Mouse (Mus musculus) embryonic fibroblast, embryonic 13.5 days (primary cell): Measurements from ENCODE around the gene Lgr4. TPM values are rescaled to one million over a fixed set of nuclear protein-coding genes. Genes with fewer than 3 reads are reported as not detected.
A peak's percentile ranks its signal among the peaks of the same experiment; 100 is the strongest.

Experiments
- H3K27ac ChIP-seq: 2 replicates; pipeline ENCODE4 v1.5.1; 2012; ENCODE audit warnings: low read length, control low read depth, inconsistent platforms; ENCODE audit not compliant: insufficient read depth
- H3K4me1 ChIP-seq: 2 replicates; pipeline ENCODE4 v1.6.1; 2011; ENCODE audit warnings: low read length; ENCODE audit not compliant: control insufficient read depth, insufficient read depth
- H3K4me3 ChIP-seq: 2 replicates; pipeline ENCODE4 v1.5.1; 2011; ENCODE audit warnings: mild to moderate bottlenecking, control low read depth, low read length; ENCODE audit not compliant: insufficient read depth
- CTCF ChIP-seq: IDR thresholded peaks from 2 replicates; pipeline ENCODE4 v1.5.1; 2011; ENCODE audit warnings: mild to moderate bottlenecking, control low read depth, low read length, moderate library complexity, borderline replicate concordance; ENCODE audit not compliant: insufficient read depth
- POLR2A ChIP-seq: IDR thresholded peaks from 2 replicates; pipeline ENCODE4 v1.6.1; 2011; ENCODE audit warnings: low read depth, mild to moderate bottlenecking, control low read depth, low read length, moderate library complexity
- polyA plus RNA-seq: library from polyadenylated mRNA; stranded (reverse); fragments of >200 nt; gene quantifications from 2 replicates; pipeline ENCODE4 v1.2.4, GENCODE M21; 2011; ENCODE audit warnings: low read depth; ENCODE audit not compliant: missing spikeins, insufficient read length

Lgr4 gene
- polyA plus RNA-seq, 1 experiment, result 40.3 TPM

DNA sequence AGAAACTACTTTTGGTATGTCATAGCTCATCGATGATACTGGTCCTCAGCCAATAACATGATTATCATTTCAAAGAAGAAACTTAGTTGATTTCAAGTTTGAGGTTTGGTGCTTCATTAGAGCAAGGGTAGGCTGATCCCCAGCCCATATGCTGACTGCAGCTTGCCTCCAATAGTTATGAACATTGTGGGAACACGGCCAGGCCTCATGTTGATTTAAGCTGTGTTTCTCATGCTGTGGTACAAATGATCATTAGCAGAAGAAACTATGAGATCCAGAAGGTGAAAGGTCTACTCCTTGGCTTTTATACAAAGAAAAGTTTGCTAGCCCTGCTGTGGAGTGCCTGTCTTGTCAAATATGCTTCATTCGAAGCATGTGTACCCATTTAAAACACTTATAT, 87.7 kb downstream of the Lgr4 start:
- Histone ChIP-seq H3K4me1 (no peaks in the 10 kb centered on the region), H3K27ac (no peak overlapping the region), H3K4me3 (no peak overlapping the region)
- TF ChIP-seq POLR2A, result no peak
- TF ChIP-seq CTCF, result no peak

DNA sequence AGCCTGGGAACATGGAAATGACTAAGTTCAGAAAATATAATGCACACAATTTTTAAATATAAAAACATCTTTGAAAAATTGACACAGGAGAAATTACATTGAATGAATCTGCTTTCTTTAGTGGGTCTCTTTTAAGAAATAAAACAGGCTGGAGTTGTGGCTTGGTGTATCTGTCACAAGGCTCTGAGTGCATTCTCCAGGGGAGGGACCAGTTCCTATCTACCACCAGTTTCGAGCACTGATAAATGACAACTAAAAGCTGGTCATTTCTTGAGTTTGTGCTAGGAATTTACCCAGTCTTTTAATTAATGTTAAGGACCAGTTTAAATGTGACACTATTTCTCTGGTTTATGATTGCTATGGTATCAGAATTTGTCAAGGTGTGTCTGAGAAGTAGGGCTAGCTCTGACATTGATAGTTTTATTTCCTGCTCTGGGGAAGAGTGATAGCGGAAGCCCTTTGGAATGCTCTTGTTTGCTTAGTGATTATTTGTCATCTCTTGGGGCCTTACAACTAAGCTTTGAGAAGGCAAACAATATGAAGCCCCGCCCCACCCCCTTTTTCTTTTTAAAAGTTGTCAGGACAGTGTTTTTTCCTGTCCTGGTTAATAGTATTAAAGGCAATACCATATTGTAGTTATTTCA, 88.3 kb downstream of the Lgr4 start:
- Histone ChIP-seq H3K4me1 (no peaks in the 10 kb centered on the region), H3K4me3 (no peak overlapping the region), H3K27ac (no peak overlapping the region)
- TF ChIP-seq CTCF (no peak), POLR2A (no peak)

DNA sequence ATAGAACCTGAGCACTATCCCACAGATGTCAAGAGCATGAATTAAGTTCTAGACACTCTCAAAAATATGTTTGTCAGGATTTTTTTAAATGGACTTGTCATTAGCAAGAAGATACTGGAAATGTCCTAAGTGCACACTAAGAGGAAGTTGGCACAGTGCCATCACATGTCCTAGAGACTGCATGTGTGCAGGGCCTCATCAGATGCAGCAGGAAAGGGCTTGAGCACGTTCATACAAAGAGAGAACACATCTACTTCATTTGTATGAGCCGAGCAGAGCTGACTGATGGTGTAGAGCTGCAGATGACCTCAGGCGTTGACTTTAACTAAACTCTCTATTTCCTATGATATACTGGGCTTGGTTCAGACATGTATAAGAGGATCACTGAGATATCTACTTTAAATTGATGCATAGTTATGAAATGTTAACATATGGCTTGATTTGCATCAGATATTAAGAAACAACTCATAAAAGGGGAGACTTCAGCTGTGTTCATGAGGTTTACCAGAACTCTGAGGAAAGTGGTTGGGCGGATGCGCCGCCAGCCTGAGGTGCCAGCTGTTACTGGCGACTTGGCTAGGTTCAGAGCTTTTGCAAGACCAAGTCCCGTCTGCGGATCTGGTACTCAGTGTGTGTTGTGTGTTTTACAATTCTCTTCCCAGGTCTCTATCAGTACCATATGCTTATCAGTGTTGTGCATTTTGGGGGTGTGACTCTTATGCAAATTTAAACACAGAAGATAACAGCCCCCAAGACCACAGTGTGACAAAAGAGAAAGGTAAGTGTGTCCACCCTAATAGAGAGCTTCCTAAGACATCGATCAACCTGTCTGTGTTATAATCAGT, 90.2 kb downstream of the Lgr4 start:
- no peak overlapping the region for H3K4me3 ChIP-seq
- no peaks in the 10 kb centered on the region for H3K4me1 ChIP-seq
- no peak overlapping the region for H3K27ac ChIP-seq
- no peak for TF ChIP-seq CTCF
- no peak for TF ChIP-seq POLR2A

DNA sequence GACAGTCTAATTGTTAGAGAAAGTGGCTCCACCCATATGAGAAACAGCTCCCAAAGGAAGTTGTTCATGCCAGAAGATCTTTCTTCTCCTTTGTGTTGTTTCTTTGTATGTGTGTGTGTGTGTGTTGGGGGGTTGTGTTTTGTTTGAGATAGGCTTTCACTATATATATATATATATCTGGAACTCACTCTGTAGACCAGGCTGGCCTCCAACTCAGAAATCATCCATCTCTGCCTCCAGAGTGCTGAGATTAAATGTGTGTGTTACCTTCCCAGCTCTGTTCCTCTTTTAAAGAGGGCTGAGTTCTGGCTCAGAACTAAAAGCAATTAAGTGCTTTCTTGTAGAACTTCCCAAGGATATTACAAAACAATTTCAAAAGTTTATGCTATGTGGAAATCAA, 92.0 kb downstream of the Lgr4 start:
- TF ChIP-seq POLR2A, result no peak
- no peak for TF ChIP-seq CTCF
- no peaks in the 10 kb centered on the region for H3K4me1 ChIP-seq

DNA sequence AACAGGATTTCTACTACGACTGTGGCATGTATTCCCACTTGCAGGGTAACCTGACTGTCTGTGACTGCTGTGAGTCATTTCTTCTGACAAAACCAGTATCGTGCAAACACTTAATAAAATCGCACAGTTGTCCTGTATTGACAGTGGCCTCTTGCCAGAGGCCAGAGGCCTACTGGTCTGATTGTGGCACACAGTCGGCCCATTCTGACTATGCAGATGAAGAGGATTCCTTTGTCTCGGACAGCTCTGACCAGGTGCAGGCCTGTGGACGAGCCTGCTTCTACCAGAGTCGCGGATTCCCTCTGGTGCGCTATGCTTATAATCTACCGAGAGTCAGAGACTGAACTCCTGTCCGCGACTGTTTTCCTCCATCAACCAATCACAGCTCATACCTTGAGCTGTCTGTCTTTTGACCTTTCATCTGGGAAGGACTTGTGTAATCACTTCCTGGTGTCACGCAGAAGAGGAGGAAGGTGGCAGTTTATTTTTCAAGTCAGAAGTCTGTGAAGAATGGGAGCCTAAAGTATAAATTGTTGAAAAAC, 94.8 kb downstream of the Lgr4 start:
- Histone ChIP-seq H3K27ac (no peak overlapping the region), H3K4me3 (no peak overlapping the region), H3K4me1 (no peaks in the 10 kb centered on the region)
- TF ChIP-seq POLR2A, result no peak
- no peak for TF ChIP-seq CTCF

More for the DNA sequence above, 92.0 kb downstream of the Lgr4 start:
- Histone ChIP-seq H3K27ac (no peak overlapping the region), H3K4me3 (no peak overlapping the region)

DNA sequence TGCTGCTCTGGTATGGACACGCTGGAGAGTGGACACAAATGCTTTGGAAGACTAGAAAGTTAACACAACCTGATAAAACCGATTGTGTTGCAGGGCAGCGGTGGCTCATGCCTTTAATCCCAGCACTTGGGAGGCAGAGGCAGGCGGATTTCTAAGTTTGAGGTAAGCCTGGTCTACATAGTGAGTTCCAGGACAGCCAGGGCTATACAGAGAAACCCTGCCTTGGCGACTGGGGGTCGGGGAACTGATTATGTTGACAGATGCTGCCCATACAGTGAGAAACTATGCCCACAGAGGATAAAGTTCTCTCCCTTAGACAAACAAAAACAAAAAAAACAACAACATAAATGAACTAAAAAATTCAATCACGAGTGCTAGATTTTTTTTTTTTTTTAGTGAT, 99.6 kb downstream of the Lgr4 start:
- no peak for TF ChIP-seq POLR2A
- Histone ChIP-seq H3K27ac (no peak overlapping the region), H3K4me1 (peaks cover 2% of the 10 kb centered on the region; the same call in 1 of the 2 replicates), H3K4me3 (no peak overlapping the region)

DNA sequence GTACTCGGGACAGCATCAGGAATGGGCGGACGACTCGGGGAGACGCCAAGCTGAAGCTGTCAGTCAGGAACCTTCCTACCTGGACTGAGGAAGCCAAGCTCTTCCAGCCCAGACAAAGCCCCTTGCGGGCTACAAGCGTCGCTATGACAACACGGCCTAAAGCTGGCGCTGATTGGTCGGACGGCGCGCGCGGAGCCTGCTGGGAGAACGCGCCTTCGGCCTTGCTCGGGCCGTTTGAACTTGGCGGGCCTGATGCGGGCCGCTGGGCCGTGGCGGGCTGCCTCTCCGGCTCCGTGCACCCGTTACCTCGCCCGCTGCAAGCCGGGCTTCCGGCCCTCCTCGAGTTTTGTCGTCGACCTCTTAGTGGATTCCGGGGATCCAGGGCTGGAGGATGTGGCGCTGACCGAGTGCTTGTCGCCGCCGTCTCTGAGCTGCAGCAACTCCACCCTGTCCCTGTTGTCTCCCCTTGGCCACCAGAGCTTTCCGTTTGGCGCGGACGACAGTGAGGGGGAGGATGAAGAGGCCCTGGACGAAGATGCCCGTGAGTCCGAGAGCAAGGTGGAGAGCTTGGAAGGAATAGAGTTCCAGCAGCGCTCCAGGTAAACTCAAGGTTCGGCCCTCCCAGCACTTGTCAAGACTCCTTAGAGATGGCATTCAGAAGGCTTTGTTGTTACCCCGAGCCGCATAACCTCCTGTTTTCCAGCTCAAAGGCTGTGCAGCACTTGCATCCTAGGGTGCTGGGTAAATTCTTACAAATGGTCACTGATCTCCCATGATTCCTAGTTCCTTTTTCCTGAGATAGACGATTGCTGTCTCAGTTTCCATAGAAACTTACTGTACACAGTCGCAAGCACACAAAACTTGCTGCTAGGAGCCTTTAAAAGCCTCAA, 100.4 kb downstream of the Lgr4 start, which contains the start of gene Ccdc34:
TSS of gene Ccdc34 (plus strand) at position 202 of the 890 bp plus-strand sequence.
- H3K4me1 ChIP-seq, result peaks cover 2% of the 10 kb centered on the region; the same call in 1 of the 2 replicates
- H3K4me3 ChIP-seq, result peak within 1 kb of the TSS; percentile 89
- peak within 1 kb of the TSS; percentile 38; the same call in 1 of the 2 replicates for H3K27ac ChIP-seq
- TF ChIP-seq CTCF, result no peak
- peak; percentile 52 for TF ChIP-seq POLR2A

DNA sequence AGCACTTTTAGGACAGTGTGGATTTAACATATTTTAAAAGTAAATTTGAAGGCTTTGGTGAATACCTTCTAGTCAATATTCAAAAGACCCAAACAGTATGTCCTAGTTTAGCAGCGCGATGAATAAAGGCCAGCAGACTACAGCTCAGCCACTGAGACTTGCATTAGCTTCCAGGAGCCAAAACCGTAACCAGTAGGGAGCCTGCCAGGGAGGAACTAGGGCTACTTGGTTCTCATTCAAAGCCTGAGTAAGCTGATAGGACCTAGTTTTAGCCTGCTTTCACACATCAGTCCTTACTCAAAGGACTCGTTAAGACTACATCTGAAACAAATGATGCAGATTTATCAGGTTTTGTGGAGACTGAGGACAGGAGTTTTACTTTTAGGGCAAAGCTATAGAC, 102.2 kb downstream of the Lgr4 start:
- TF ChIP-seq CTCF, result no peak
- no peak overlapping the region for H3K4me3 ChIP-seq

DNA sequence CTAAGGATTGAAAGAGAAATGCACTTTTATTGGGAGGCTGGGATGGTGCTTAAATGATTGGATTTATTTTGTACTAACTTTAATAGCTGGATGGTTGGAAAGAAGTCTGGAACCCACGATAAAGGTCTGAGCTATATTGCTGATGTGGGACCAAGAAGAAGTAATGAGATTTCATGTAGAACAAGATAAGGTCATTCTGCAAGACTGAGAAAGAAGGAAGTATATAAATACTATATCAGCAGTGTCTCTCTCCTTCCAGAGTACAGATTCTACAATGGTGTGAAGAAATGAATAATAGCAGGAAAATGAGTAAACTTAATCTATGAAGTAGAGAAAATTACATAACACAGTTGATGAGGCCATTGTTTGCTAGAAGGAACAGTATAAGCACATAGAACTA, 103.0 kb downstream of the Lgr4 start:
- TF ChIP-seq CTCF (no peak), POLR2A (no peak)
- no peak overlapping the region for H3K27ac ChIP-seq

More for the DNA sequence above, 102.2 kb downstream of the Lgr4 start:
- peaks cover 2% of the 10 kb centered on the region; the same call in 1 of the 2 replicates for H3K4me1 ChIP-seq
- no peak overlapping the region for H3K27ac ChIP-seq

More for the DNA sequence above, 103.0 kb downstream of the Lgr4 start:
- no peak overlapping the region for H3K4me3 ChIP-seq
- H3K4me1 ChIP-seq, result peaks cover 2% of the 10 kb centered on the region; the same call in 1 of the 2 replicates
